Mouse (Mus musculus) erythroblast, adult 5-6 weeks (primary cell): Measurements from ENCODE around the gene A3galt2. TPM values are rescaled to one million over a fixed set of nuclear protein-coding genes. Genes with fewer than 3 reads are reported as not detected.

ENCODE experiments used
- total RNA-seq, 2 experiments: library from RNA; stranded (forward) in 1 of 2; stranded (reverse) in 1 of 2; fragments of 150-400 nt in 1 of 2; fragments of 200-764, 138-1000 nt in 1 of 2; gene quantifications; 2 replicates each; pipeline versions ENCODE4 v1.2.3 to v1.2.4; 2015 to 2017; ENCODE audit warnings: low replicate concordance in 2 of 2

A3galt2 gene
- total RNA-seq, 2 experiments from 2014 or later: not detected

Other genes with a start within 250 kb of the A3galt2 start
- gene Zscan20, start 145.3 kb upstream of the A3galt2 start, total RNA-seq (2015; ENCODE audit: low replicate concordance): 1.7 TPM in 1 of 2 replicates, not detected in the other
- gene Zscan20, start 145.3 kb upstream of the A3galt2 start, total RNA-seq (2017; ENCODE audit: low replicate concordance): 0.85 TPM in 1 of 2 replicates, not detected in the other
- 0.19 and 4.0 TPM in 2 replicates for gene Tlr12, start 136.7 kb upstream of the A3galt2 start, total RNA-seq (2015; ENCODE audit: low replicate concordance)
- gene Tlr12, start 136.7 kb upstream of the A3galt2 start, total RNA-seq (2017; ENCODE audit: low replicate concordance): 0.09 and 0.14 TPM in 2 replicates
- gene Phc2, start 100.7 kb upstream of the A3galt2 start, total RNA-seq (2015; ENCODE audit: low replicate concordance): 7.1 and 14.0 TPM in 2 replicates
- 3.3 and 4.5 TPM in 2 replicates for gene Phc2, start 100.7 kb upstream of the A3galt2 start, total RNA-seq (2017; ENCODE audit: low replicate concordance)
- gene Zfp362, start 50.7 kb downstream of the A3galt2 start, total RNA-seq (2015; ENCODE audit: low replicate concordance): 2.1 and 4.6 TPM in 2 replicates
- 0.09 and 0.98 TPM in 2 replicates for gene Zfp362, start 50.7 kb downstream of the A3galt2 start, total RNA-seq (2017; ENCODE audit: low replicate concordance)
- gene Trim62, start 128.2 kb downstream of the A3galt2 start, total RNA-seq (2015; ENCODE audit: low replicate concordance): not detected in 2 replicates
- gene Trim62, start 128.2 kb downstream of the A3galt2 start, total RNA-seq (2017; ENCODE audit: low replicate concordance): not detected in 2 replicates
- gene Azin2, start 207.1 kb downstream of the A3galt2 start, total RNA-seq (2015; ENCODE audit: low replicate concordance): not detected in 2 replicates
- gene Azin2, start 207.1 kb downstream of the A3galt2 start, total RNA-seq (2017; ENCODE audit: low replicate concordance): 0.85 TPM in 1 of 2 replicates, not detected in the other
- 15.4 and 25.7 TPM in 2 replicates for gene Ak2, start 236.6 kb downstream of the A3galt2 start, total RNA-seq (2015; ENCODE audit: low replicate concordance)
- gene Ak2, start 236.6 kb downstream of the A3galt2 start, total RNA-seq (2017; ENCODE audit: low replicate concordance): 28.7 and 31.4 TPM in 2 replicates